Mouse (Mus musculus): ENCODE measurements around the gene Cebpg.

GRCm38 (mm10) chr7:35027801-35028420, 28.5 kb downstream of the Cebpg start:
- TF ChIP-seq CTCF (IDR thresholded peaks at IDR 0.05; ENCODE audit: control insufficient read depth, insufficient read depth, insufficient replicate concordance, low read depth, low read length) (no peak), POLR2A (IDR thresholded peaks at IDR 0.05; ENCODE audit: control insufficient read depth, low read depth, low read length) (no peak)

Data from testis, adult 2 months (tissue).